Mouse (Mus musculus) MEL (cell line): ENCODE results near the gene Fbrs. TPM values are rescaled to one million over a fixed set of nuclear protein-coding genes. Genes with fewer than 3 reads are reported as not detected.

Experiments
- DNase-seq: peaks from one replicate; pipeline ENCODE4 v3.0.0; 2011; ENCODE audit warnings: low read depth, low spot score
- H3K27ac ChIP-seq: 2 replicates; pipeline ENCODE4 v1.5.1; 2012; ENCODE audit warnings: low read depth, mild to moderate bottlenecking, control low read depth, low read length, moderate library complexity; ENCODE audit not compliant: control insufficient read depth
- H3K27me3 ChIP-seq, 2 experiments: fragments of 150-350 bp in 1 of 2; sonication (generic) in 1 of 2; 2 replicates each; pipeline ENCODE4 v1.6.1; 2012; ENCODE audit warnings: low read length in 2 of 2, mild to moderate bottlenecking in 2 of 2, improper control_type of control experiment in 1 of 2, moderate library complexity in 1 of 2; ENCODE audit not compliant: insufficient read depth in 2 of 2, control insufficient read depth in 1 of 2
- H3K36me3 ChIP-seq, 2 experiments: 2 replicates each; pipeline ENCODE4 v1.6.1; 2012 to 2014; ENCODE audit warnings: low read length in 2 of 2, improper control_type of control experiment in 1 of 2, inconsistent platforms in 1 of 2, mild to moderate bottlenecking in 1 of 2; ENCODE audit not compliant: insufficient read depth in 2 of 2, control insufficient read depth in 1 of 2
- H3K4me1 ChIP-seq, 2 experiments: fragments of 150-350 bp in 1 of 2; sonication (generic) in 1 of 2; 2 replicates each; pipeline ENCODE4 v1.6.1; 2012; ENCODE audit warnings: low read length in 2 of 2, improper control_type of control experiment in 1 of 2, mild to moderate bottlenecking in 1 of 2; ENCODE audit not compliant: insufficient read depth in 2 of 2, control insufficient read depth in 1 of 2
- H3K4me3 ChIP-seq, 2 experiments: fragments of 150-350 bp in 1 of 2; sonication (generic) in 1 of 2; 2 replicates each; pipeline ENCODE4 v1.5.1; 2012; ENCODE audit warnings: low read depth in 2 of 2, low read length in 2 of 2, mild to moderate bottlenecking in 2 of 2, moderate library complexity in 2 of 2, control low read depth in 1 of 2, improper control_type of control experiment in 1 of 2; ENCODE audit not compliant: control insufficient read depth in 1 of 2, insufficient read depth in 1 of 2
- H3K79me2 ChIP-seq: 2 replicates; pipeline ENCODE4 v1.6.1; 2012; ENCODE audit warnings: mild to moderate bottlenecking, low read length, moderate library complexity; ENCODE audit not compliant: control insufficient read depth, poor library complexity, insufficient read depth
- H3K9ac ChIP-seq: 2 replicates; pipeline ENCODE4 v1.6.1; 2012; ENCODE audit warnings: low read depth, mild to moderate bottlenecking, control low read depth, low read length, moderate library complexity; ENCODE audit not compliant: control insufficient read depth, poor library complexity, severe bottlenecking
- H3K9me3 ChIP-seq: fragments of 150-350 bp; sonication (generic); replicated peaks from 2 replicates; pipeline ENCODE4 v1.6.1; 2012; ENCODE audit warnings: mild to moderate bottlenecking, low read length, improper control_type of control experiment, moderate library complexity; ENCODE audit not compliant: insufficient read depth
- BHLHE40 ChIP-seq: IDR thresholded peaks from 2 replicates; pipeline ENCODE4 v1.6.1; 2012; ENCODE audit warnings: low read depth, mild to moderate bottlenecking, inconsistent platforms, low read length, improper control_type of control experiment, borderline replicate concordance
- CTCF ChIP-seq, 3 experiments: IDR thresholded peaks in 2 of 3; conservative IDR thresholded peaks in 1 of 3; 2 replicates each; pipeline ENCODE4 v1.5.1; 2011 to 2012; ENCODE audit warnings: low read length in 3 of 3, low read depth in 2 of 3, mild to moderate bottlenecking in 2 of 3, improper control_type of control experiment in 1 of 3, inconsistent platforms in 1 of 3, mixed read lengths in 1 of 3, moderate library complexity in 1 of 3; ENCODE audit not compliant: control insufficient read depth in 1 of 3, insufficient read depth in 1 of 3, poor library complexity in 1 of 3, severe bottlenecking in 1 of 3
- ELF1 ChIP-seq: IDR thresholded peaks from 2 replicates; pipeline ENCODE4 v1.6.1; 2014; ENCODE audit warnings: low read depth, mild to moderate bottlenecking, inconsistent platforms, low read length, improper control_type of control experiment, moderate library complexity
- EP300 ChIP-seq, 2 experiments: IDR thresholded peaks; 2 replicates each; pipeline ENCODE4 v1.6.1; 2011; ENCODE audit warnings: improper control_type of control experiment in 2 of 2, low read length in 2 of 2, low read depth in 1 of 2, mild to moderate bottlenecking in 1 of 2
- GABPA ChIP-seq: IDR thresholded peaks from 2 replicates; pipeline ENCODE4 v1.6.1; 2012; ENCODE audit warnings: low read depth, mild to moderate bottlenecking, inconsistent platforms, low read length, improper control_type of control experiment, moderate library complexity
- HCFC1 ChIP-seq: IDR thresholded peaks from 2 replicates; pipeline ENCODE4 v1.6.1; 2012; ENCODE audit warnings: low read depth, mild to moderate bottlenecking, inconsistent platforms, low read length, improper control_type of control experiment, moderate library complexity
- JUND ChIP-seq: IDR thresholded peaks from 2 replicates; pipeline ENCODE4 v1.6.1; 2011; ENCODE audit warnings: low read depth, mild to moderate bottlenecking, improper control_type of control experiment, low read length
- KAT2A ChIP-seq: conservative IDR thresholded peaks from 2 replicates; pipeline ENCODE4 v1.6.1; 2012; ENCODE audit warnings: low read depth, low read length, improper control_type of control experiment, inconsistent platforms
- MAFK ChIP-seq: IDR thresholded peaks from 2 replicates; pipeline ENCODE4 v1.6.1; 2011; ENCODE audit warnings: low read depth, mild to moderate bottlenecking, low read length, improper control_type of control experiment, borderline replicate concordance
- MAZ ChIP-seq: IDR thresholded peaks from 2 replicates; pipeline ENCODE4 v1.6.1; 2012; ENCODE audit warnings: low read depth, mild to moderate bottlenecking, inconsistent platforms, low read length, improper control_type of control experiment
- MEF2A ChIP-seq: IDR thresholded peaks from 2 replicates; pipeline ENCODE4 v1.6.1; 2014; ENCODE audit warnings: low read depth, mild to moderate bottlenecking, inconsistent platforms, low read length, improper control_type of control experiment; ENCODE audit not compliant: poor library complexity, insufficient replicate concordance, severe bottlenecking; ENCODE audit errors: extremely low read depth
- MXI1 ChIP-seq: IDR thresholded peaks from 2 replicates; pipeline ENCODE4 v1.6.1; 2011; ENCODE audit warnings: mild to moderate bottlenecking, low read depth, low read length, improper control_type of control experiment
- MYB ChIP-seq: IDR thresholded peaks from 2 replicates; pipeline ENCODE4 v1.6.1; 2011; ENCODE audit warnings: mild to moderate bottlenecking, low read depth, low read length, improper control_type of control experiment
- NRF1 ChIP-seq: IDR thresholded peaks from 2 replicates; pipeline ENCODE4 v1.6.1; 2014; ENCODE audit warnings: low read depth, mild to moderate bottlenecking, inconsistent platforms, low read length, improper control_type of control experiment, moderate library complexity; ENCODE audit not compliant: poor library complexity, insufficient read depth, severe bottlenecking
- POLR2A ChIP-seq, 2 experiments: IDR thresholded peaks; 2 replicates each; pipeline ENCODE4 v1.6.1; 2011 to 2012; ENCODE audit warnings: low read length in 2 of 2, mild to moderate bottlenecking in 2 of 2, control low read depth in 1 of 2, improper control_type of control experiment in 1 of 2, low read depth in 1 of 2, moderate library complexity in 1 of 2; ENCODE audit not compliant: control insufficient read depth in 1 of 2, insufficient read depth in 1 of 2, poor library complexity in 1 of 2
- POLR2AphosphoS2 ChIP-seq: IDR thresholded peaks from 2 replicates; pipeline ENCODE4 v1.6.1; 2011; ENCODE audit warnings: low read length, improper control_type of control experiment
- RCOR1 ChIP-seq: IDR thresholded peaks from 2 replicates; pipeline ENCODE4 v1.6.1; 2012; ENCODE audit warnings: low read depth, mild to moderate bottlenecking, inconsistent platforms, low read length, improper control_type of control experiment
- SIN3A ChIP-seq: IDR thresholded peaks from 2 replicates; pipeline ENCODE4 v1.6.1; 2012; ENCODE audit warnings: low read length, improper control_type of control experiment, inconsistent platforms
- TAL1 ChIP-seq: IDR thresholded peaks from 2 replicates; pipeline ENCODE4 v1.6.1; 2012; ENCODE audit warnings: mild to moderate bottlenecking, inconsistent platforms, low read length, moderate library complexity, mixed read lengths
- TBP ChIP-seq: IDR thresholded peaks from 2 replicates; pipeline ENCODE4 v1.8.0; 2011; ENCODE audit warnings: low read depth, low read length, improper control_type of control experiment
- USF1 ChIP-seq: IDR thresholded peaks from 2 replicates; pipeline ENCODE4 v1.6.1; 2014; ENCODE audit warnings: low read depth, mild to moderate bottlenecking, inconsistent platforms, low read length, improper control_type of control experiment, moderate library complexity
- USF2 ChIP-seq, 2 experiments: IDR thresholded peaks; 2 replicates each; pipeline ENCODE4 v1.6.1; 2011 to 2012; ENCODE audit warnings: improper control_type of control experiment in 2 of 2, low read length in 2 of 2, borderline replicate concordance in 1 of 2, inconsistent platforms in 1 of 2, low read depth in 1 of 2, mild to moderate bottlenecking in 1 of 2; ENCODE audit not compliant: insufficient read depth in 1 of 2
- ZC3H11A ChIP-seq: IDR thresholded peaks from 2 replicates; pipeline ENCODE4 v1.6.1; 2012; ENCODE audit warnings: low read depth, mild to moderate bottlenecking, inconsistent platforms, low read length, improper control_type of control experiment
- ZKSCAN1 ChIP-seq: IDR thresholded peaks from 2 replicates; pipeline ENCODE4 v1.6.1; 2012; ENCODE audit warnings: low read depth, mild to moderate bottlenecking, inconsistent platforms, low read length, improper control_type of control experiment, moderate library complexity
- ZNF384 ChIP-seq: IDR thresholded peaks from 2 replicates; pipeline ENCODE4 v1.6.1; 2012; ENCODE audit warnings: low read depth, mild to moderate bottlenecking, inconsistent platforms, low read length, improper control_type of control experiment
- polyA plus RNA-seq, 2 experiments: library from polyadenylated mRNA; stranded (reverse) in 1 of 2; unstranded in 1 of 2; fragments of >175 nt in 1 of 2; fragments of >200 nt in 1 of 2; gene quantifications; 2 replicates each; pipeline versions ENCODE4 v1.2.1 to v1.2.4; 2012; ENCODE audit warnings: low replicate concordance in 2 of 2, low read depth in 1 of 2; ENCODE audit not compliant: insufficient read length in 2 of 2, insufficient read depth in 1 of 2, missing spikeins in 1 of 2
- total RNA-seq: library from RNA; depleted of rRNA; stranded (reverse); fragments of 300-350 nt; gene quantifications from 2 replicates; pipeline ENCODE4 v1.2.3, GENCODE M21; 2012

Gene Fbrs
- total and polyA plus RNA-seq, 3 experiments, result 7.5 to 53.3 TPM; not detected in 1

DNA sequence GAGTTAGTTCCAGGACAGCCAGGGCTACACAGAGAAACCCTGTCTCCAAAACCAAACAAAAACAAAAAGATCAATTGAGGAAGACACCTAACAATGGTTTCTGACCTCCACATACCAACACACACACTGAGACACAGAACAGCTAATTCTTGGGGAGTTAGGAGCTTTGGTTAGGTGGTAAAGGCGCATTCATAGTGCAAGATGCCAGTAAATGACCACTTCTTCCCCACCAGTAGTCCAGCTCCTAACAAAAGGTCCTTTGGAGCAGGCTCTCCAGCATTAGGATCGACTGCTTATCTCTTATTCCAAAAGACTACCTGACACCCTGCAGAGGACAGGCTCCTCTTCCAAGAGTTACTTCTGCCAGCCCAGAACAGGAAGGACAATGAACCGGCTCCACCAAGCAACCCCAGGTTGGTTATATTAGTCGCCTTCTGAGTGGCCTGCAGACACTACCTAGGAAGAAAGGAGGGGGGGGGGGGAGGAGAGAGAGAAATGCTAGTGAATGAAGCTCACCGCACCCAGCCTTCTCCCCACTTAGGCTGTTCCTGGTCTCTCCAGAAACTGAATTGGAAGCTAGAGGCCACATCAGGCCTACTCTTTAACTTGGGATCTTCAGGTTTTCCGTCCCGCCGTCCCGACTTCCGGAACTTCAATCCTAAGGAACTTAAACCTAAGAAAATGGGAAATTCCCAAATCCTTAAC is 8.8 kb upstream of the Fbrs start:
- Histone ChIP-seq H3K27me3 (no peaks in the 10 kb centered on the region), H3K9ac (peak overlapping the region; percentile 82), H3K4me1 (peaks cover 0 to 5% of the 10 kb centered on the region in 2 experiments; a peak in 3 of 4 replicates), H3K79me2 (peaks cover 19% of the 10 kb centered on the region), H3K27ac (peak overlapping the region; percentile 88), H3K36me3 (peaks cover 0 to 6% of the 10 kb centered on the region in 2 experiments; a peak in 3 of 4 replicates), H3K4me3 (peak overlapping the region; percentile 68 to 92), H3K9me3 (no peaks in the 10 kb centered on the region)
- no peak for TF ChIP-seq TBP
- no peak for TF ChIP-seq TAL1
- TF ChIP-seq POLR2A (IDR thresholded peaks at IDR 0.05; ENCODE audit: control insufficient read depth in 1 of 2, insufficient read depth in 1 of 2, low read depth in 1 of 2, low read length in 2 of 2, poor library complexity in 1 of 2), result no peak
- TF ChIP-seq MAZ, result no peak
- TF ChIP-seq ZNF384, result no peak
- no peak; the same call in 1 of the 2 replicates for TF ChIP-seq ELF1
- TF ChIP-seq USF1, result no peak
- TF ChIP-seq MAFK, result no peak
- TF ChIP-seq BHLHE40, result no peak
- TF ChIP-seq ZC3H11A, result no peak
- peak; percentile 67 for DNase-seq

DNA sequence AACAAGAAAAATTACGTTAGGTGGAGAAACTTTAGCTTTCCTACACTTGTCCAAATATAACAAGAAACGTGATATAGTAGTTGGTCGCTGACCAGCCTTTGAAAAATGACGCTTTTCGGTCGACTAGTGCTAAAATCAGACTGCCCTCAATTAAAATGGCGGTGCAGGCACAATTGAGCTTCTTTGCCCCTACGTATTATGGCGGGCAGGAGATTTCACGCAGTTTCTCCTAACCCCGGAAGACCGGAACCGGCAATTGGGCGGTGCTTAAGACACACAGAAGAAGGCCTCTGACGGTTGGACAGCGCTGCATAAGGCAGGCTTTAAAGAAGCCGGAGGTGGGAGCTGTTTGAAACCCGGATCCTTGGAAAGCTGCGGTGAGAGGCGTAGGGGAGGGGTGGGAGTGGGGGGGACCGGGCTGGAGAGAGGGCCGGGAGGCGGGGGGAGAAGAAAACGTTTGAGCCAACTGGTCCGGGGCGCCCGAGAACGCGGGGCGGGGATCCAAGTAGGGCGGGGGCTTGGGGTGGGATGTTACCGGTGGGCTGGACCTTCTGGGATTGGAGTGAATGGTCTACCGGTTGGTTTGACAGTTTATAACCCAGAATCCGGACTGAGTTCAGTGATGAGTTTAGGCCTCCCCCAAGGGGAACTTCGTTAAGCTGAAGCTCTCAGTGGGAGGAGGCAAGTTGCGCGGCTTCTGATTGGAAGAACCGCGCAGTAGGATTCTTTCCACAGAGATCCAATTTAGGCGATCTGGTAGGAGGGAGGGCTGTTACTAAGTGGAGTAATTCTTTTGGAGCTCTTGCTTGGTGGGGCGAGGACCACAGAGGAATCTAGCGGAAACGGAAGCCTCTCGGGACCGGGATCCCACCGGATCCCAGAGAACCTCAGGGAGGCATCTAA is 8.0 kb upstream of the Fbrs start:
- Histone ChIP-seq H3K27me3 (no peaks in the 10 kb centered on the region), H3K4me1 (peaks cover 0 to 5% of the 10 kb centered on the region in 2 experiments; a peak in 3 of 4 replicates), H3K4me3 (peak overlapping the region; percentile 80 to 92), H3K79me2 (peaks cover 19% of the 10 kb centered on the region), H3K36me3 (peaks cover 0 to 6% of the 10 kb centered on the region in 2 experiments; a peak in 3 of 4 replicates), H3K9me3 (no peaks in the 10 kb centered on the region), H3K9ac (peak overlapping the region; percentile 86), H3K27ac (peak overlapping the region; percentile 97)
- peak; percentile 98 for DNase-seq
- TF ChIP-seq MAZ (peak; percentile 84), MYB (peak; percentile 63), ZNF384 (0 out of 2 replicates have a peak, but pooled peaks have one; percentile 14), ZKSCAN1 (no peak), JUND (no peak), SIN3A (peak; percentile 88), USF2 (IDR thresholded peaks at IDR 0.05; ENCODE audit: borderline replicate concordance in 1 of 2, insufficient read depth in 1 of 2, low read depth in 1 of 2, low read length in 2 of 2) (no peak), KAT2A (peak; percentile 81), MXI1 (peak; percentile 76), ELF1 (peak; percentile 94), RCOR1 (peak; percentile 83), ZC3H11A (no peak), POLR2A (IDR thresholded peaks at IDR 0.05; ENCODE audit: control insufficient read depth in 1 of 2, insufficient read depth in 1 of 2, low read depth in 1 of 2, low read length in 2 of 2, poor library complexity in 1 of 2) (peak; percentile 38 to 80; a peak in 3 of 4 replicates), GABPA (no peak), USF1 (0 out of 2 replicates have a peak, but pooled peaks have one; percentile 1), HCFC1 (peak; percentile 95), CTCF (IDR thresholded peaks at IDR 0.05 in 2 of 3, conservative IDR thresholded peaks at IDR 0.05 in 1 of 3; ENCODE audit: control insufficient read depth in 1 of 3, insufficient read depth in 1 of 3, low read depth in 2 of 3, low read length in 3 of 3, poor library complexity in 1 of 3, severe bottlenecking in 1 of 3) (no peak), EP300 (IDR thresholded peaks at IDR 0.05; ENCODE audit: low read depth in 1 of 2, low read length in 2 of 2) (peak in 1 of 2 experiments; percentile 55; a peak in 1 of 4 replicates), MEF2A (no peak), POLR2AphosphoS2 (peak; percentile 36), NRF1 (peak; percentile 58)
